Mouse (Mus musculus) gastrocnemius, postnatal 25 days (tissue): ENCODE data around the gene Afap1. TPM values are rescaled to one million over a fixed set of nuclear protein-coding genes. Genes with fewer than 3 reads are reported as not detected.

Source experiments
- DNase-seq: peaks from one replicate; pipeline ENCODE4 v3.0.0; 2022
- total RNA-seq, 2 experiments: library from RNA; stranded (reverse); gene quantifications; 1 replicate in 1 of 2; 2 replicates in 1 of 2; pipeline ENCODE4 v1.2.3; 2021

Gene Afap1
- total RNA-seq, 2 experiments from 2014 or later = 7.8 to 8.1 TPM

- DNase-seq = peak; percentile 32
These were observed 147.5 kb downstream of the Afap1 start for GRCm38 (mm10) chr5:36040398-36041235.

- no peak for DNase-seq
These were observed 148.1 kb downstream of the Afap1 start for GRCm38 (mm10) chr5:36041236-36041562.

GRCm38 (mm10) chr5:36041756-36042155 lies 148.6 kb downstream of the Afap1 start:
- no peak for DNase-seq

- no peak for DNase-seq
These were observed 150.0 kb downstream of the Afap1 start for GRCm38 (mm10) chr5:36043154-36043553.

Other genes with a start within 250 kb of the Afap1 start
- gene Htra3, start 213.5 kb upstream of the Afap1 start, total RNA-seq = 10 to 100 TPM; 37.4 to 46.7 TPM
- gene Sh3tc1, start 153.3 kb upstream of the Afap1 start, total RNA-seq = 1 to 10 TPM; 1.8 to 2.1 TPM
- gene Ablim2, start 135.4 kb upstream of the Afap1 start, total RNA-seq = 10 to 100 TPM; 33.4 to 42.7 TPM